Mouse (Mus musculus) gastrocnemius, adult 2 months (tissue): ENCODE measurements around the gene Pcyox1. TPM values are rescaled to one million over a fixed set of nuclear protein-coding genes. Genes with fewer than 3 reads are reported as not detected.
A peak's percentile ranks its signal among the peaks of the same experiment; 100 is the strongest.
"Not testable (repeated sequence)": the region's sequence is repeated elsewhere in the genome, so short reads cannot be mapped to it uniquely, and the experiment has no call there.

Experiments
- DNase-seq: peaks from one replicate; pipeline ENCODE4 v3.0.0; 2022
- H3K27ac ChIP-seq: fragments of 200-600 bp; 2 replicates; pipeline ENCODE4 v1.8.1; 2022; ENCODE audit warnings: mild to moderate bottlenecking
- H3K4me3 ChIP-seq: fragments of 200-600 bp; 2 replicates; pipeline ENCODE4 v1.8.1; 2022; ENCODE audit warnings: mild to moderate bottlenecking, moderate library complexity
- CTCF ChIP-seq: fragments of 200-600 bp; IDR thresholded peaks from 2 replicates; pipeline ENCODE4 v1.8.1; 2022; ENCODE audit warnings: antibody characterized with exemption, mild to moderate bottlenecking, moderate library complexity
- intact Hi-C: fragments of 180-260 bp; cut with DNase I; formaldehyde crosslinking; loops from one replicate; pipeline ENCODE4 v1.15.1; 2025
- total RNA-seq, 2 experiments: library from RNA; stranded (reverse); gene quantifications; 2 replicates each; pipeline ENCODE4 v1.2.3; 2021

The Pcyox1 gene
- total RNA-seq, 2 experiments from 2014 or later: 49.7 to 50.8 TPM

- no peak for DNase-seq
- no peak overlapping the region for H3K27ac ChIP-seq
- H3K4me3 ChIP-seq: no peak overlapping the region
- 0 out of 2 replicates have a peak, but pooled peaks have one; percentile 2 for TF ChIP-seq CTCF
- intact Hi-C loops: loop anchor here (10.0 kb wide), 1 partner anchor 320 kb away; no protein-coding TSS in a partner anchor
Measured at GRCm38 (mm10) chr6:86354948-86355347, 42.0 kb downstream of the Pcyox1 start.

- H3K4me3 ChIP-seq: no peak overlapping the region
- peak; percentile 31 for TF ChIP-seq CTCF
- intact Hi-C loops: no loop called here
- H3K27ac ChIP-seq: no peak overlapping the region
- no peak for DNase-seq
Measured at GRCm38 (mm10) chr6:86349257-86349656, 47.7 kb downstream of the Pcyox1 start.

- H3K4me3 ChIP-seq: no peak overlapping the region
- intact Hi-C loops: no loop called here
Measured at GRCm38 (mm10) chr6:86346063-86346462, 50.9 kb downstream of the Pcyox1 start.

GRCm38 (mm10) chr6:86343656-86344055 is 53.3 kb downstream of the Pcyox1 start:
- no peak for DNase-seq
- intact Hi-C loops: no loop called here
- no peak overlapping the region for H3K4me3 ChIP-seq
- no peak overlapping the region for H3K27ac ChIP-seq
- TF ChIP-seq CTCF: no peak

More at GRCm38 (mm10) chr6:86346063-86346462, 50.9 kb downstream of the Pcyox1 start:
- no peak for DNase-seq
- TF ChIP-seq CTCF: no peak
- H3K27ac ChIP-seq: no peak overlapping the region

- H3K27ac ChIP-seq, intact Hi-C loops, DNase-seq, H3K4me3 ChIP-seq: not testable (repeated sequence)
Measured at GRCm38 (mm10) chr6:86336340-86336739, 60.6 kb downstream of the Pcyox1 start.

Other genes starting within 250 kb of the Pcyox1 start
- under 1 TPM; 0.31 to 0.66 TPM for gene Tgfa, start 201.9 kb downstream of the Pcyox1 start, total RNA-seq
- gene Fam136a, start 31.5 kb downstream of the Pcyox1 start, total RNA-seq: 10 to 100 TPM; 11.7 to 17.6 TPM
- gene Snrpg, start 25.9 kb downstream of the Pcyox1 start, total RNA-seq: 10 to 100 TPM; 23.3 to 37.8 TPM
- 10 to 100 TPM; 20.7 to 22.7 TPM for gene Tia1, start 7.1 kb upstream of the Pcyox1 start, total RNA-seq
- under 1 TPM in 1 of 2 experiments, not detected in 1; 0.53 TPM for gene Gm44790, start 29.5 kb upstream of the Pcyox1 start, total RNA-seq
- gene C87436, start 41.2 kb upstream of the Pcyox1 start, total RNA-seq: 1 to 10 TPM; 7.5 to 8.0 TPM
- gene Pcbp1, start 129.2 kb upstream of the Pcyox1 start, total RNA-seq: 100 to 1,000 TPM; 121 to 128 TPM
- gene Asprv1, start 231.0 kb upstream of the Pcyox1 start, total RNA-seq: not detected